Mouse (Mus musculus): ENCODE results near the gene Abcc9.

Abcc9 gene

GRCm38 (mm10) chr6:142543648-142544047 is 158.5 kb downstream of the Abcc9 start:
- DNase-seq = no peak

- no peak for DNase-seq
Measured at GRCm38 (mm10) chr6:142542800-142543175, 159.3 kb downstream of the Abcc9 start.

- DNase-seq = no peak
Measured at GRCm38 (mm10) chr6:142542082-142542799, 159.9 kb downstream of the Abcc9 start.

- DNase-seq = no peak
Measured at GRCm38 (mm10) chr6:142540561-142541160, 161.5 kb downstream of the Abcc9 start.

- DNase-seq = no peak
Measured at GRCm38 (mm10) chr6:142540131-142540530, 162.0 kb downstream of the Abcc9 start.

GRCm38 (mm10) chr6:142538503-142538902 is 163.6 kb downstream of the Abcc9 start:
- peak; percentile 60 for DNase-seq

Data from kidney, adult 18-20 months (tissue).